Mouse (Mus musculus) spleen, adult 12 weeks (tissue): ENCODE measurements at regions not wholly inside any gene's neighbourhood (a gene's known extent, or its start where the extent isn't known, plus 50 kb on each side); places are given as distances from the start of the nearest gene placed in this dataset.

Experiments used
- DNase-seq: peaks from one replicate; pipeline ENCODE4 v3.0.0; 2022; ENCODE audit warnings: low spot score

GRCm38 (mm10) chr2:160584568-160584967, 61.1 kb upstream of the Top1 start:
- DNase-seq: no peak

GRCm38 (mm10) chr2:160587015-160587835, 58.5 kb upstream of the Top1 start:
- no peak for DNase-seq

- DNase-seq: no peak
These were observed 57.3 kb upstream of the Top1 start for GRCm38 (mm10) chr2:160588401-160588800.

GRCm38 (mm10) chr2:160590209-160590910, 55.3 kb upstream of the Top1 start:
- no peak for DNase-seq

- no peak for DNase-seq
These were observed 54.1 kb upstream of the Top1 start for GRCm38 (mm10) chr2:160591446-160592180.

- peak; percentile 22 for DNase-seq
These were observed 52.7 kb upstream of the Top1 start for GRCm38 (mm10) chr2:160593035-160593434.
